Mouse (Mus musculus): ENCODE results near the gene Fbxw14.
"Not testable (repeated sequence)": the region's sequence is repeated elsewhere in the genome, so short reads cannot be mapped to it uniquely, and the experiment has no call there.

Fbxw14 gene

DNA sequence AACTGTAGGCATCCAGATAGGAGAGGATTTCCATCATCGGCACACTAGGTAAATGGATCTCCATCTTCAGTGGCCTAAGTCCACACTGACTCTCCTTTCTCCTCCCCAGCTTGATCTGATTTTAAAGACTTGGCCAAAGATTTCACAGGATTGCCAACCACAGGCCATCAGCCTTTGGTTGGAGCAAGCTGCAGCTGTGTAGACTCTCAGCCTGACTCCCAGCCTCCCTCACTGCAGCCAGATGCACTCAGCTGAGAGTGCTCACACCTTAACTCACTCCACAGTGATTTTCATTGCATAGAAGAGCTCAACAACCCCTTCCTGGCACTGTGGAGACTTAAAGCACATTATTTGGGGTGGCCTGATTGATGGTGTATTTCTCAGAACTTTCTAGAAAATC, at the start of gene Fbxw14:
Fbxw14 (minus strand) TSS at position 101 of the 400 bp plus-strand sequence.
- DNase-seq: not testable (repeated sequence)

DNA sequence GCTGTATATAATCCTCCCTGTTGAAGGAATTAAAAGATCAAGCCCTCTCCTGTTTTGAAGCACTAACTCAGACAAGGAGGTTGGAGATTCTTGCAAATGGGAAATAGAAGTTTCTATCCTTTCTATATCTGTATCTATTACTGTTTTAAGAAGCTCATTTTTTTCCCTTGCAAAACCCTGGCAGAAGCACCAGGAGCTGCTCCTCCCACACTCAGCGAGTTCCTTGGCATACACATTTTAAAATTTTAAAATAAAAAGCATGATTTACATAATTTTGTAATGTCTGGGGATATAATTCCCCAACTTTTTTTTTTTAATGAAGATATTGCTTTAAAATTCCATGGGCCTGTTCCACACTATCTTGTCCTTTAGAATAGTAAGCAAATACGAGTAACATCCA, 24.4 kb downstream of the Fbxw14 start:
- DNase-seq: no peak

DNA sequence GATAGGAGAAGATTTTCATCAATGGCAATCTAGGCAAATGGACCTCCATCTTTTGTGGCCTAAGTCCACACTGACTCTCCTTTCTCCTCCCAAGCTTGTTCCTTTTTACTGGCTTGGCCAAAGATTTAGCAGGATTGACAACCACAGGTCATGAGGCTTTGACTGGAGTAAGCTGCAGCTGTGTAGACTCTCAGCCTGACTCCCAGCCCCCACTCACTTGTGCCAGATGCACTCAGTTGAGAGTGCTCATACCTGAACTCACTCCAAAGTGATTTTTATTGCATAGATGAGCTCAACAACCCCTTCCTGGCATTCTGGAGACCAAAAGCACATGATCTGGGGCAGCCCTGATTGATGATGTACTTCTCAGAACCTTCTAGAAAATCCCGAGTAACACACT, 52.8 kb downstream of the Fbxw14 start, which contains the start of gene Fbxw20:
Fbxw20 (minus strand) TSS at position 101 of the 400 bp plus-strand sequence.
- no peak for DNase-seq
